ENCODE assay signal across 9 mouse cellular contexts in the genomic region with DNA sequence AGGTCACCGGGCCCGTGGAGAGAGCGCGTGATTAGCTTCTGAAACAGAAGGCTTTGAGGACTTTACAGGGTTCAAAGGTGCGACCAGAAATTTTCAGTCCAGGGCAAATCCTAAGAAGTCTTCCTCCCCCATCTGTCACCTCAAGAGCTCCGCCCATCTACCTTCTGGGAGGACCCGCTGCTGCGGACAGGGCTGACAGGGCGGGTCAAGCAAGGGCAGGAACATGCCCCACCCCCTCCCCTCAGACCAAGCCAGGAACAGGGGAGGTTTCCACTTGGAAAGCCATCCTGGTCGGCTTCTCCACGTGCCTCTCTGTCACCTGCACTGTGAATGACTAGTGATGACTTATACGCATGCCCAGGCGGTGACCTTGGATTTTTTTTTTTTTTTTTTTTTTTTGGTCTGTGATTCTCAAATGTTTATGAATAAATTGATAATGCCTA. TPM values are rescaled to one million over a fixed set of nuclear protein-coding genes. Genes with fewer than 3 reads are reported as not detected.
DNase-seq lines count a peak whose midpoint lies in the region; ATAC-seq and TF ChIP-seq lines count a peak whose summit lies in the region.
"Had no signal": no experiment of that assay in that cellular context is flagged by ENCODE, and none has a peak within 500 bp of the region (broad histone marks: within the 10 kb centered on the region; RNA-seq: fewer than 3 reads in every experiment).

No protein-coding gene starts in this region.

- peak; percentile 48 for ATAC-seq in neural tube, embryonic 11.5 days (ENCODE audit: insufficient read depth, low FRiP score, low TSS enrichment)

- H3K27me3 ChIP-seq in neural tube, embryonic 11.5 days (ENCODE audit: control insufficient read depth, insufficient read depth, low read length), result no peaks in the 10 kb centered on the region
- H3K27me3 ChIP-seq in limb, embryonic 10.5 days (ENCODE audit: low read depth, poor library complexity, severe bottlenecking), result no peaks in the 10 kb centered on the region
- H3K27me3 ChIP-seq in small intestine, adult 2 months (ENCODE audit: control insufficient read depth, insufficient read depth, low read length), result no peaks in the 10 kb centered on the region
- H3K27me3 ChIP-seq: hindbrain, embryonic 15.5 days had no signal

- H3K9ac ChIP-seq in neural tube, embryonic 11.5 days (ENCODE audit: low read length), result no peak overlapping the region
- H3K9ac ChIP-seq: hindbrain, embryonic 15.5 days had no signal

- no peak overlapping the region for H3K27ac ChIP-seq in neural tube, embryonic 11.5 days (ENCODE audit: low read depth, low read length)
- peak overlapping the region; percentile 3 for H3K27ac ChIP-seq in limb, embryonic 10.5 days
- H3K27ac ChIP-seq in small intestine, adult 2 months (ENCODE audit: insufficient read depth, low read depth, low read length), result peak overlapping the region; percentile 94; the same call in 1 of the 2 replicates

- H3K4me1 ChIP-seq in neural tube, embryonic 11.5 days (ENCODE audit: control insufficient read depth, insufficient read depth, low read length), result peaks cover 7% of the 10 kb centered on the region
- H3K4me1 ChIP-seq in limb, embryonic 10.5 days, result peaks cover 56% of the 10 kb centered on the region
- peaks cover 27% of the 10 kb centered on the region for H3K4me1 ChIP-seq in small intestine, adult 2 months (ENCODE audit: control insufficient read depth, insufficient read depth, insufficient read length, low read length)

- no peaks in the 10 kb centered on the region for H3K9me3 ChIP-seq in neural tube, embryonic 11.5 days (ENCODE audit: control insufficient read depth, low read length)
- no peaks in the 10 kb centered on the region for H3K9me3 ChIP-seq in limb, embryonic 10.5 days (replicated peaks)
- H3K9me3 ChIP-seq: hindbrain, embryonic 15.5 days had no signal

- 12% methylated on average over 13 of the region's 13 CpGs for WGBS in neural tube, embryonic 11.5 days
- WGBS in limb, embryonic 10.5 days, result 7% methylated on average over 13 of the region's 13 CpGs
- WGBS in small intestine, adult 2 months, result 26% methylated on average over 13 of the region's 13 CpGs

- TF ChIP-seq POLR2A in small intestine, adult 2 months (IDR thresholded peaks at IDR 0.05; ENCODE audit: low read depth, low read length), result no peak

- no peak for TF ChIP-seq CTCF in small intestine, adult 2 months (IDR thresholded peaks at IDR 0.05; ENCODE audit: extremely low read depth, insufficient read length, insufficient replicate concordance, low read depth, low read length)

- no peak for DNase-seq in neural tube, embryonic 11.5 days (ENCODE audit: low spot score)
- DNase-seq in neural tube, embryonic 10.5 days (ENCODE audit: extremely low spot score, low spot score), result no peak
- DNase-seq in heart, postnatal 25 days (ENCODE audit: low spot score), result peak; percentile 16
- DNase-seq in limb, embryonic 10.5 days (ENCODE audit: low spot score), result peak; percentile 47
- no peak for DNase-seq in spleen, postnatal 10 days (ENCODE audit: low spot score in 2 of 2)
- no peak for DNase-seq in layer of hippocampus, adult 9-11 months
- no peak for DNase-seq in thymus, postnatal 25 days

- no peak overlapping the region for H3K4me3 ChIP-seq in neural tube, embryonic 11.5 days (ENCODE audit: low read depth, low read length)
- peak overlapping the region; percentile 26; the same call in 1 of the 2 replicates for H3K4me3 ChIP-seq in limb, embryonic 10.5 days
- no peak overlapping the region for H3K4me3 ChIP-seq in small intestine, adult 2 months (ENCODE audit: low read depth, low read length)
- H3K4me3 ChIP-seq: hindbrain, embryonic 15.5 days had no signal

- intact Hi-C loops in heart, postnatal 25 days (cut with DNase I), result loop anchor here (2.0 kb wide), 1 partner anchor 203 kb away; no protein-coding TSS in a partner anchor

- no peak overlapping the region for H3K4me2 ChIP-seq in neural tube, embryonic 11.5 days (ENCODE audit: low read depth)

- H3K36me3 ChIP-seq in neural tube, embryonic 11.5 days (ENCODE audit: control insufficient read depth, insufficient read depth, low read length), result no peaks in the 10 kb centered on the region
- no peaks in the 10 kb centered on the region for H3K36me3 ChIP-seq in limb, embryonic 10.5 days
- H3K36me3 ChIP-seq in small intestine, adult 2 months (ENCODE audit: control insufficient read depth, insufficient read depth, low read length), result no peaks in the 10 kb centered on the region
- H3K36me3 ChIP-seq: hindbrain, embryonic 15.5 days had no signal

RNA-seq across cellular contexts. Expression of a gene that starts 43.2 kb away (rescaled TPM):
- polyA plus RNA-seq in neural tube, embryonic 11.5 days (2014; fragmentation: Nextera tagmentation; extraction: Ambion mirVana), result 0.45 and 0.76 TPM in 2 replicates
- total RNA-seq in heart, postnatal 25 days (2021), result under 1 TPM in 1 of 2 experiments, not detected in 1; 0.08 TPM
- 0.31 and 1.0 TPM in 2 replicates for polyA plus RNA-seq in limb, embryonic 10.5 days (2016; fragmentation: Nextera tagmentation; extraction: Ambion mirVana)
- 0.35 and 0.38 TPM in 2 replicates for polyA plus RNA-seq in small intestine, adult 2 months (2012; rRNA removed)

Comparison
In these comparisons a context has a peak if more than half of its experiments do, and no peak if none do; other contexts are left out.
1. DNase-seq: peak in heart, postnatal 25 days (single experiment) and limb, embryonic 10.5 days (single experiment); none in neural tube, embryonic 11.5 days (single experiment), neural tube, embryonic 10.5 days (single experiment), spleen, postnatal 10 days (0 of 2), layer of hippocampus, adult 9-11 months (single experiment) and thymus, postnatal 25 days (single experiment).